Mouse (Mus musculus) skeletal muscle tissue, postnatal 0 days (tissue): ENCODE measurements around the gene Gm19965. TPM values are rescaled to one million over a fixed set of nuclear protein-coding genes. Genes with fewer than 3 reads are reported as not detected.

Experiments used
- polyA plus RNA-seq: library from polyadenylated mRNA; unstranded; fragments of >200 nt; fragmentation: Nextera tagmentation; extraction: Ambion mirVana; gene quantifications from 2 replicates; pipeline ENCODE4 v1.2.1, GENCODE M21; 2015

Gene Gm19965
- not detected in 2 replicates for polyA plus RNA-seq

GRCm38 (mm10) chr1:116802683-116803082 is at the start of gene Gm19965:
Gene Gm19965, plus strand, starts transcription at chr1:116802983.

